Mouse (Mus musculus) spleen, adult 2 months (tissue): ENCODE results near the gene Bclaf1.

ENCODE experiments used
- CTCF ChIP-seq: fragments of 200-500 bp; IDR thresholded peaks from 2 replicates; pipeline ENCODE4 v1.5.1; 2011; ENCODE audit warnings: mild to moderate bottlenecking, inconsistent platforms; ENCODE audit not compliant: insufficient read depth, insufficient read length, insufficient replicate concordance; ENCODE audit errors: extremely low read depth
- POLR2A ChIP-seq: fragments of 200-500 bp; IDR thresholded peaks from 2 replicates; pipeline ENCODE4 v1.6.1; 2011; ENCODE audit warnings: low read depth, low read length, inconsistent platforms

- TF ChIP-seq POLR2A (no peak), CTCF (no peak)
These were observed 70.6 kb downstream of the Bclaf1 start for GRCm38 (mm10) chr10:20382807-20383419.
